Mouse (Mus musculus): Measurements from ENCODE around the gene 5330417C22Rik. TPM values are rescaled to one million over a fixed set of nuclear protein-coding genes. Genes with fewer than 3 reads are reported as not detected.

The 5330417C22Rik gene
- polyA plus RNA-seq, 1 experiment from 2014 or later, result 9.0 TPM

DNA sequence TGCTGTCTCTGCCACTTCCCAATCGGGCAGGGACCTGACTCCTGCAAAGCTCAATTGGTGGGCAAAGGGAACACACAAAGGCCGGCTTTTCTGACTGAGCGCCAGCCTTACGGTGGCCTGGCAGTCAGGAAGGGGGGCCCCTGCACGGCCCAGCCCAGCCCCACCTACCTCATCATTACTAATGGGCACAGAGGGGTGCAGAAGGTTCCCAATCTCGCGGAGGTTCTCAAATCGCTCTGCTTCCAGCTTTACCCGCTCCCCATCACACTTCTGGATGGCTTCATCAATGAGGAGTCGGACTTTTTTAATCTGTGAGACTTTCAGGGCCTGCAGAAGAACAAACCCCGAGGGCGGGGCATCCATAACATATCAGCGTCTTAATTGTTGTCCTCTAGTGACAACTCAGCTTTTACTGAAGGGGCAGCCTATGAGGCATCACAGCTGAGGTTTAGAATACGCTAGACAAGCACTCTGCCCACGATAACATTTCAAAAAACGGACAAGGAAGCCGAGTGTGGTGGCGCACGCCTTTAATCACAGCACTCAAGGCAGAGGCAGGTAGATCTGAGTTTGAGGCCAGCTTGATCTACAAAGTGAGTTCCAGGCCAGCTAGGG lies 102.3 kb downstream of the 5330417C22Rik start:
- no peak overlapping the region for H3K4me2 ChIP-seq
- no peak overlapping the region for H3K9ac ChIP-seq
- no peaks in the 10 kb centered on the region for H3K9me3 ChIP-seq (ENCODE audit: low read depth, low read length)
- no peak for TF ChIP-seq CTCF (IDR thresholded peaks at IDR 0.05; ENCODE audit: low read depth)
- peaks cover 74% of the 10 kb centered on the region for H3K36me3 ChIP-seq (ENCODE audit: insufficient read depth)
- DNase-seq, result no peak
- WGBS, result 65% methylated on average over 19 of the region's 19 CpGs
- ATAC-seq (ENCODE audit: insufficient read depth), result no peak
- no peaks in the 10 kb centered on the region for H3K27me3 ChIP-seq (ENCODE audit: insufficient read depth, low read length)
- H3K4me3 ChIP-seq (ENCODE audit: low read depth, low read length), result no peak overlapping the region
- no peaks in the 10 kb centered on the region for H3K4me1 ChIP-seq (ENCODE audit: insufficient read depth)
- H3K27ac ChIP-seq (ENCODE audit: low read depth), result no peak overlapping the region

DNA sequence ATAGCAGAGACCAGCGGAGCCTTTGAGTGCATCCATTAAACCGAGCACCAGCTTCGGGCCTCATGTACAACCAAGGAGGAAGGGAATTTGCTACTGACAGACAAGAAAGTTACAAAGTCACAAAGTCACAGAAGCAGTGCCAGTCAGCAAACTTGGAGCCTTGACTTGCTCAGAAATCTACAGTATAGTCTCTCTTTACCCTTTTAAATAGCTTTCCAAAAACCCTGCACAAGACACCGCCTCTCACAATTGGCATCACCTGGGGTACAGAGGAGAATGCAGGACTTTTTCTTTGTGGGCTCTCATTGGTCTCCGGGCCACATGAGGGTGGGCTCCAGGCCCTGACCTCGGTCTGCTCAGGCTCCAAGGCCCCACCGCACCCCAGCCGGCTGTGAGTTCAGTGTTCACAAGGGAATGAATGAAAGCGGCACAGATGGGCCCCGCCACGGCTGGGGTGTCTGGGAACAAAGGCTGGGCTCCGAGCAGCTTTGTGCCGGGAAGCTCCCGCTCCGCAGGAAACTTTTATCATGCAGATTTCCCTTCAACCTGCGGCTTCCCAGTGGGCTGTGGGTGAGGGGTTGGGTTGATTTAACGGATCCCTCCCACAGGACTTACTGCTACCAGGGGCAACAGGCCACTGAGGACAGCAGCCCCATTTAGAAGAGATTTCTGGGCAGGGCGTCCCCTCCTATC lies 103.0 kb downstream of the 5330417C22Rik start:
- no peak overlapping the region for H3K9ac ChIP-seq
- ATAC-seq (ENCODE audit: insufficient read depth), result no peak
- no peaks in the 10 kb centered on the region for H3K4me1 ChIP-seq (ENCODE audit: insufficient read depth)
- H3K27ac ChIP-seq (ENCODE audit: low read depth), result no peak overlapping the region
- peaks cover 81% of the 10 kb centered on the region for H3K36me3 ChIP-seq (ENCODE audit: insufficient read depth)
- no peak overlapping the region for H3K4me3 ChIP-seq (ENCODE audit: low read depth, low read length)
- no peaks in the 10 kb centered on the region for H3K9me3 ChIP-seq (ENCODE audit: low read depth, low read length)
- TF ChIP-seq CTCF (IDR thresholded peaks at IDR 0.05; ENCODE audit: low read depth), result no peak
- DNase-seq, result no peak
- 59% methylated on average over 18 of the region's 18 CpGs for WGBS
- H3K27me3 ChIP-seq (ENCODE audit: insufficient read depth, low read length), result no peaks in the 10 kb centered on the region
- no peak overlapping the region for H3K4me2 ChIP-seq

DNA sequence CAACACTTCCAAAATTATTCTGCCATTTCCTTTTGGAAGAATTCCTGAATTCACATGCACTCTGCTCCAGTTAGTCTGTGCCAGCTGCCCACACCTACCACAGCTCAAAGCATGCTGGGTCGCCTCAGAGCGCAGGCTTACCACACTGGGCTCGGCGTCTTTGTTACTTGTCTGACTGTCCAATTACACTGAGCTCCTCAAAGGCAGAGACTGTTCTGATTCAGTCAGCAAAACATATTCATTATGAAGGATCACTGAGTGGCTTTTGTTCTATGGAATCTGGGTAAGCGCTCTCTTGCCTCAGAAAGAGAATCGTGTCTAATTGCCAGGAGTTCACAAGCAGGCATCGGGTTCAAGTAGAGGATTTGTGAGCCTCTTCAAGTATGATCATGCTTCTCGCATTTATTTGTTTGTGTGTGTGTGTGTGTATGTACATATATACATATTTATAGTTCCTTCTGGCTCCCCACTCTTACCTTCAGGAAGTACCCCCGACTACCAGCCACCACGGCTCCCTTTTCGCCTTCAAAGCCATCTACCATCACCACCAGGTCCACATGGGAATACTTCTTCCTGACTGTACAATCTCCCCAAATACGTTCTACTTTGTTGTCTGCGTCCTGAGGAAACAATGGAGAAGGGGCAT lies 103.7 kb downstream of the 5330417C22Rik start:
- ATAC-seq (ENCODE audit: insufficient read depth) (no peak), DNase-seq (no peak)
- TF ChIP-seq CTCF (IDR thresholded peaks at IDR 0.05; ENCODE audit: low read depth), result no peak
- Histone ChIP-seq H3K4me3 (ENCODE audit: low read depth, low read length) (no peak overlapping the region), H3K36me3 (ENCODE audit: insufficient read depth) (peaks cover 88% of the 10 kb centered on the region), H3K27me3 (ENCODE audit: insufficient read depth, low read length) (no peaks in the 10 kb centered on the region), H3K27ac (ENCODE audit: low read depth) (no peak overlapping the region), H3K9me3 (ENCODE audit: low read depth, low read length) (no peaks in the 10 kb centered on the region), H3K4me2 (no peak overlapping the region), H3K4me1 (ENCODE audit: insufficient read depth) (no peaks in the 10 kb centered on the region), H3K9ac (no peak overlapping the region)
- 91% methylated on average over 13 of the region's 13 CpGs for WGBS

DNA sequence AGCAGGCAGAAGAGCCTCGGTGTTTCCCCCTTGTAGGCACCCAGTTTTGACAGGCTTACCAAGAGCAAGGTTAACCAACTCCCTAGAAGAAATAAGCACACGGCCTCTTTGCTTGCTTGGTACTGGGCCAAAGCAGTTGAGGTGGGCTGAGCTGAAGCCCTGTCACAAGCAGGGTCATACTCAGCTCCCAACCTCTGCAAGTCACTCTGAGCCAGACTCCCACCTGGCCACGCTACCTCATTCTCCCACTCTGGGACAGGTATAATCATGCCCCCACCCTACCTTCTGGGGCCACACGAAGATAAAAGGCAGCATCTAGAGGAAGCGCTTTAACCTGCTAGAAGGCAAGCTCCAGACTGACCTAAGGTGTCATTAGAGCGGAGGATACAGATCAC lies 110.7 kb downstream of the 5330417C22Rik start:
- Histone ChIP-seq H3K4me3 (ENCODE audit: low read depth, low read length) (no peak overlapping the region), H3K4me1 (ENCODE audit: insufficient read depth) (peaks cover 9% of the 10 kb centered on the region; the same call in 1 of the 2 replicates), H3K36me3 (ENCODE audit: insufficient read depth) (peaks cover 52% of the 10 kb centered on the region), H3K9me3 (ENCODE audit: low read depth, low read length) (no peaks in the 10 kb centered on the region), H3K27ac (ENCODE audit: low read depth) (no peak overlapping the region), H3K9ac (no peak overlapping the region), H3K27me3 (ENCODE audit: insufficient read depth, low read length) (no peaks in the 10 kb centered on the region), H3K4me2 (no peak overlapping the region)
- no peak for TF ChIP-seq CTCF (IDR thresholded peaks at IDR 0.05; ENCODE audit: low read depth)
- DNase-seq (no peak), ATAC-seq (ENCODE audit: insufficient read depth) (no peak)
- 84% methylated on average over 6 of the region's 6 CpGs for WGBS

DNA sequence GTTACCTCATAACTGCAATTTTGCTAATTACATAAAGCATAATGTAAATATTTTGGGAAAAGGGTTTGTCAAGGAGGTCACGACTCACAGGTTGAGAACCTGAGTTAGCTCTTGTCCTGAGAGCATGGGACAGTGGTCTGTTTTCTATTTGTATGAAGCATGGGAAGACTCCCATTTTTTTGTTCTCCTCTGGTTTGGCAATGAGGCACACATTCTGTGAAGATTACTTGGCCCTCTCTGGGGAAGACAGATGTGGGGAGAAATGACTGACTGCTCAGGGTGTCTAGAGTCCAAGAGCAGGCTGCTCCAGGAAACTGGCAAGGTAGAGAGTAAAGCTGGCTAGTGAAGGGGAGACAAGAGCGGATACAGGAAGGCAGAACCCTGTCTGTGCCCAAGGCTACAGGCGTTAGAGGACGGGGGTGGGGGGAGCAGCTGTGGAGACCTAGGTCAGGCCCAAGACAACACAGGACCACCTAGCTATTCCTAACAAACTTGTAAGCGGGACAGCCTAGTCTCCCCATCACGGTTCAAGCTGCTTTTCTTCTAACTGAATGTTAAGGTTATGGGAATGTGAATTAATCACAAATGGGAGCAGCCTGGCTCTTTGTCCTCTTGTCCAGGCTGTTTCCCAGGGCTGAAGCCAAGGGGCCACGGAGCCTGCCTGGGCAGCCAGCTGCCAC lies 111.3 kb downstream of the 5330417C22Rik start:
- no peak for TF ChIP-seq CTCF (IDR thresholded peaks at IDR 0.05; ENCODE audit: low read depth)
- DNase-seq (no peak), ATAC-seq (ENCODE audit: insufficient read depth) (no peak)
- Histone ChIP-seq H3K4me1 (ENCODE audit: insufficient read depth) (peaks cover 9% of the 10 kb centered on the region; the same call in 1 of the 2 replicates), H3K9me3 (ENCODE audit: low read depth, low read length) (no peaks in the 10 kb centered on the region), H3K36me3 (ENCODE audit: insufficient read depth) (peaks cover 50% of the 10 kb centered on the region), H3K27me3 (ENCODE audit: insufficient read depth, low read length) (no peaks in the 10 kb centered on the region), H3K4me3 (ENCODE audit: low read depth, low read length) (no peak overlapping the region), H3K9ac (no peak overlapping the region), H3K27ac (ENCODE audit: low read depth) (no peak overlapping the region), H3K4me2 (no peak overlapping the region)
- WGBS, result 75% methylated on average over 7 of the region's 7 CpGs

DNA sequence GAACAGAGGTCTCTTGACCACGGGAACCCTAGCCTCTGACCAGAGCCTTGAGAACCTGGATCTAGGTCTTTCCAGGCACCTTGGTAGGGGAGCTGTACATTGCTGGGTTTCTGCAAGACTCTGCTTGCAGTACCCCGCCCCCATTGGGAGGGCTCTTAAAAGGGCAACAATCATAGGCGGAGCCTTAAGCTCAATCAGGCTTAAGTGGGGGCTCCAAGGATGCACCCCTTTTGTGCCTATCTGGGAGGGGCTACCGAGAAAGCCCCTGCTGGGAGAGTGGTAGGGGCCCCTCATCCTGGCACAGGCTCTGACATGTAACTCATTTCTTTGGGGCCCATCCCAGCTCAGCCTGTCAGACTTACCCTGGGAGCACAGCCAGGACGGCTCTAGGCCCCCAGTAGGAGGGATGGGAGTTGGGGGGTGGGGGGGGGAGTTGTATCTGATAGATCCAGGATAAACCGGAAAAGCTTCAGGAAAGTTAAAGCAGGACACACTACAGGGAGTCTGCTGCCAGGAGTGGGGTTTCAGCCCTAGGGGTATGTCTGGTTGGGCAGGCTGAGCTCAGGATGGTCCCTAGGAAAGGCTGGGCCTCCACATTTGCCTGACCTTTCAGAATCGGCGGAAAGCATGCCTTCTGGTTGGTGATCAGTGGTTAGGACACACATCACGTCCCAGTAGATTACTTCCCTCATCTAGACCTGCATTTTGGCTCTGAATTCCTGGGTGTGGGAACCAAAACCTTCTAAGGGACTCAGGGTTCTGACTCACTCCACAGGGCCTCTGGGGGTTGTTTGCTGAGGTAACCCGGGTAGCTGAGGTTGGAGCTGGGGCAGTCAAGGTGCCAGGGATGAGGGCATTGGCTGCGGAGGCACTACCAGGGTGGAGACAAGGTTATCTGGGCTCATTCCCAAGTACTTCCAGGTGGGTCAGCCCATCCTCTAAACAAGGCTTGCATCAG lies 112.2 kb downstream of the 5330417C22Rik start:
- H3K9ac ChIP-seq, result no peak overlapping the region; the same call in 1 of the 2 replicates
- TF ChIP-seq CTCF (IDR thresholded peaks at IDR 0.05; ENCODE audit: low read depth), result no peak
- H3K27me3 ChIP-seq (ENCODE audit: insufficient read depth, low read length), result no peaks in the 10 kb centered on the region
- no peaks in the 10 kb centered on the region for H3K9me3 ChIP-seq (ENCODE audit: low read depth, low read length)
- no peak overlapping the region for H3K4me3 ChIP-seq (ENCODE audit: low read depth, low read length)
- H3K27ac ChIP-seq (ENCODE audit: low read depth), result no peak overlapping the region
- WGBS, result 18% methylated on average over 11 of the region's 11 CpGs
- H3K36me3 ChIP-seq (ENCODE audit: insufficient read depth), result peaks cover 41% of the 10 kb centered on the region
- DNase-seq (peak; percentile 78), ATAC-seq (ENCODE audit: insufficient read depth) (peak; percentile 86)
- peak overlapping the region; percentile 46 for H3K4me2 ChIP-seq
- peaks cover 9% of the 10 kb centered on the region; the same call in 1 of the 2 replicates for H3K4me1 ChIP-seq (ENCODE audit: insufficient read depth)
